Mouse (Mus musculus) embryonic facial prominence, embryonic 10.5 days (tissue): ENCODE measurements around the gene Vmn2r109. TPM values are rescaled to one million over a fixed set of nuclear protein-coding genes. Genes with fewer than 3 reads are reported as not detected.
"Not testable (repeated sequence)": the region's sequence is repeated elsewhere in the genome, so short reads cannot be mapped to it uniquely, and the experiment has no call there.

Experiments
- DNase-seq: peaks from one replicate; pipeline ENCODE4 v3.0.0-alpha.2; 2017; ENCODE audit warnings: low spot score
- H3K27ac ChIP-seq: fragments of 300-500 bp; sonication (generic); replicated peaks from 2 replicates; pipeline ENCODE4 v1.5.1; 2016; ENCODE audit warnings: mild to moderate bottlenecking
- H3K27me3 ChIP-seq: fragments of 300-500 bp; sonication (generic); replicated peaks from 2 replicates; pipeline ENCODE4 v1.6.1; 2016; ENCODE audit warnings: low read depth, mild to moderate bottlenecking; ENCODE audit not compliant: poor library complexity, severe bottlenecking
- H3K36me3 ChIP-seq: fragments of 300-500 bp; sonication (generic); replicated peaks from 2 replicates; pipeline ENCODE4 v1.6.1; 2016; ENCODE audit warnings: mild to moderate bottlenecking, moderate library complexity
- H3K4me1 ChIP-seq: fragments of 300-500 bp; sonication (generic); 2 replicates; pipeline ENCODE4 v1.6.1; 2016
- H3K4me3 ChIP-seq: fragments of 300-500 bp; sonication (generic); 2 replicates; pipeline ENCODE4 v1.5.1; 2016; ENCODE audit warnings: mild to moderate bottlenecking, moderate library complexity
- H3K9me3 ChIP-seq: fragments of 300-500 bp; sonication (generic); 2 replicates; pipeline ENCODE4 v1.6.1; 2016; ENCODE audit warnings: mild to moderate bottlenecking
- WGBS: fragments of 180-500 bp; shearing (Covaris S2); methylation state at CpG from one replicate; pipeline ENCODE4 v1.1.7; 2016; 5-methylcytosine and 5-hydroxymethylcytosine counted together
- polyA plus RNA-seq: library from polyadenylated mRNA; unstranded; fragments of >200 nt; fragmentation: Nextera tagmentation; extraction: Ambion mirVana; gene quantifications from 2 replicates; pipeline ENCODE4 v1.2.1, GENCODE M21; 2016

Vmn2r109 gene
- polyA plus RNA-seq, result not detected in 2 replicates

- 90% methylated on average over 1 of the region's 1 CpGs for WGBS
- Histone ChIP-seq H3K36me3 (no peaks in the 10 kb centered on the region), H3K4me3 (no peak within 1 kb of the TSS), H3K4me1 (no peaks in the 10 kb centered on the region), H3K27ac (no peak within 1 kb of the TSS), H3K9me3 (no peaks in the 10 kb centered on the region), H3K27me3 (no peaks in the 10 kb centered on the region)
- no peak for DNase-seq
These were observed at the start of gene Vmn2r109 for GRCm38 (mm10) chr17:20564656-20565055. Vmn2r109 (minus strand) TSS chr17:20564756.

GRCm38 (mm10) chr17:20596323-20596722 is 31.8 kb upstream of the Vmn2r109 start, which contains the start of gene Vmn2r110:
Vmn2r110 (minus strand) TSS chr17:20596423.
- WGBS, result 36% methylated on average over 1 of the region's 1 CpGs
- peaks cover 11% of the 10 kb centered on the region; the same call in 1 of the 2 replicates for H3K9me3 ChIP-seq
- no peak within 1 kb of the TSS for H3K27ac ChIP-seq
- no peaks in the 10 kb centered on the region for H3K27me3 ChIP-seq
- no peak within 1 kb of the TSS for H3K4me3 ChIP-seq
- H3K36me3 ChIP-seq, result no peaks in the 10 kb centered on the region
- DNase-seq, result no peak
- H3K4me1 ChIP-seq, result no peaks in the 10 kb centered on the region

- not testable (repeated sequence) for H3K27ac ChIP-seq, H3K36me3 ChIP-seq, H3K4me1 ChIP-seq, H3K4me3 ChIP-seq, H3K27me3 ChIP-seq, DNase-seq
- H3K9me3 ChIP-seq, result peaks cover 21% of the 10 kb centered on the region
These were observed 56.3 kb downstream of the Vmn2r109 start for GRCm38 (mm10) chr17:20508247-20508646.

GRCm38 (mm10) chr17:20497858-20498257 is 66.7 kb downstream of the Vmn2r109 start, which contains the start of gene Vmn1r225:
Vmn1r225 (plus strand) TSS chr17:20498158.
- Histone ChIP-seq H3K4me1 (no peaks in the 10 kb centered on the region), H3K27ac (no peak within 1 kb of the TSS), H3K27me3 (no peaks in the 10 kb centered on the region), H3K36me3 (no peaks in the 10 kb centered on the region), H3K9me3 (peaks cover 19% of the 10 kb centered on the region), H3K4me3 (no peak within 1 kb of the TSS)
- DNase-seq, result no peak

Other genes with a start within 250 kb of the Vmn2r109 start
- not detected in 2 replicates for gene Vmn2r107, start 219.5 kb downstream of the Vmn2r109 start, polyA plus RNA-seq
- not detected in 2 replicates for gene Vmn1r224, start 150.6 kb downstream of the Vmn2r109 start, polyA plus RNA-seq
- gene Vmn2r108, start 83.4 kb downstream of the Vmn2r109 start, polyA plus RNA-seq, result not detected in 2 replicates
- not detected in 2 replicates for gene Vmn1r225, start 66.6 kb downstream of the Vmn2r109 start, polyA plus RNA-seq
- gene Vmn2r110, start 31.7 kb upstream of the Vmn2r109 start, polyA plus RNA-seq, result 0.04 and 0.05 TPM in 2 replicates
- not detected in 2 replicates for gene Fpr-rs3, start 60.1 kb upstream of the Vmn2r109 start, polyA plus RNA-seq
- gene Vmn1r226, start 118.1 kb upstream of the Vmn2r109 start, polyA plus RNA-seq, result not detected in 2 replicates
- gene Vmn1r227, start 165.1 kb upstream of the Vmn2r109 start, polyA plus RNA-seq, result not detected in 2 replicates
- not detected in 2 replicates for gene Vmn1r228, start 221.4 kb upstream of the Vmn2r109 start, polyA plus RNA-seq
- 0.01 TPM in 1 of 2 replicates, not detected in the other for gene Vmn1r229, start 246.8 kb upstream of the Vmn2r109 start, polyA plus RNA-seq